Mouse (Mus musculus) left cerebral cortex, postnatal 10 days (tissue): ENCODE data around the gene Map4. TPM values are rescaled to one million over a fixed set of nuclear protein-coding genes. Genes with fewer than 3 reads are reported as not detected.
A peak's percentile ranks its signal among the peaks of the same experiment; 100 is the strongest.

Experiments used
- DNase-seq, 2 experiments: peaks; one replicate each; pipeline ENCODE4 v3.0.0; 2021 to 2022; ENCODE audit warnings: low spot score in 2 of 2, mixed read lengths in 1 of 2; ENCODE audit errors: extremely low spot score in 1 of 2
- intact Hi-C: fragments of 180-260 bp; cut with DNase I; formaldehyde crosslinking; loops from one replicate; pipeline ENCODE4 v1.15.1; 2025
- total RNA-seq, 2 experiments: library from RNA; stranded (reverse); gene quantifications; 2 replicates each; pipeline ENCODE4 v1.2.3; 2021

The Map4 gene
- total RNA-seq, 2 experiments from 2014 or later = 453 to 481 TPM

DNA sequence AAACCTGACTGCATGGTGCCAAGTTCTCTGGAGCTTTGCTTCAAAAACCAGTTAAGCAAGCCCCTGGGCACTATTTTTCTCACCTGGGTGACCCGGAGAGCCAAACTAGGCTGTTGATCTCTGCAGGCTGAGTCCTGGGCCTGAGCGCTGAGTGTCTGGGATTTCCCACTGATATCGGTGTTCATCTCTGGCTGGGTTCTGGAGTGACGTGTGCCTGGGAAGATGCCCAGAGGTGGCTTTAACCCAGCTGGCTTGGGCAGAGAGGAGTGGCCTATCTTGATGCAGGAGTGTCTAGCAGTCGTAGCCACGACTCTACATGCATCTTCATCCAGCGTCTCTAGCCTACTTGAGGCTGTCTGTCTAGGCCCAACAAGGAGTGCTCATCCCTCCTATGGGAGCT is 19.5 kb upstream of the Map4 start:
- intact Hi-C loops = no loop called here
- no peak for DNase-seq

DNA sequence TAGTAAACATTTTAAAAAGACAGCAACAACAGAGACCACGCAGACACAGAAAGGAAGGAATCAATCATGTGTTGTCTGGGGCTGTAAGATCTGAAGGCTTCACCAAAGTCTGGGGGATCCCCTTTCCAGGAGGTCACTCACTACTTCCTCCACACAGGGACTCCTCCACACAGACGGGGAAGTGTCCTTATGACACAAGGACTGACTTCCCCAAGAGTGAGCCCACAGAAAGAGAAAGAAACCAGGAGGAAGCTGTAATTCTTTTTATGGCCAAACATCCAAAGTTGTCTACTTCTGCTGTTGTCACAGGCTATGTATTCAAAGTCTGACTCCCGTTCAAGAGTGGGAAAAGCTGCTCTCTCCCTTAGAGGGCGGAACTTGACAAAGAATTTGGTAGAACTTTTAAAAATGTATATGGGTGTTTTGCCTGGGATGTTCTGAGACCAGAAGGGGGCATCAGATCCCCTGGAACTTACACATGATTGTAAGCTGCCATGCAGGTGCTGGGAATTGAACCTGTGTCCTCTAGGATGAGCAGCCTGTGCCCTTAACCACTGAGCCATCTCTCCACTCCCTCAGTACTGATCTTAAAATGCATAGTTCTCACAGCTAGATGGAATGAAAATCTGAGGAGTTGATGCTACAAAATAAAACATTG is 16.9 kb upstream of the Map4 start:
- intact Hi-C loops = no loop called here

DNA sequence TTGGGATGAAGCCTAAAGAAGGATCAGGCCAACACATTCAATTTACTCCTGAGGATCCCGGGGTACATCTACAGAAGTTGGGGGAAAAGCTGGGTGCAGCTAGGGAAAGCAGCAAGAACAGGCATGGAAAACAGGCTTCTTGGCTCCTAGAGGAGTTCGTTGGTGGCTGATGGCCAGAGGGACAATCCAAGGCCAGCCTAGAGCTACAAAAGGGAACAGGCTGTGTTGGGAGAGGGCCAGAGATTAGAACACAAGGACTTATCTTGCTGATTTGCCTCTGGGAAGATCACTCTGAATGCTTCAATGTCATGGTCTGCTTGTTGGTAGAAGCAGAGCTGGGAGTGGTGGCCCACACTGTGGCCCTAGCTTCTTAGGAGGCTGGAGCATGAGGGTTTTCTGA is 13.3 kb upstream of the Map4 start:
- no peak for DNase-seq
- intact Hi-C loops = no loop called here

More for the DNA sequence above, 16.9 kb upstream of the Map4 start:
- no peak for DNase-seq

DNA sequence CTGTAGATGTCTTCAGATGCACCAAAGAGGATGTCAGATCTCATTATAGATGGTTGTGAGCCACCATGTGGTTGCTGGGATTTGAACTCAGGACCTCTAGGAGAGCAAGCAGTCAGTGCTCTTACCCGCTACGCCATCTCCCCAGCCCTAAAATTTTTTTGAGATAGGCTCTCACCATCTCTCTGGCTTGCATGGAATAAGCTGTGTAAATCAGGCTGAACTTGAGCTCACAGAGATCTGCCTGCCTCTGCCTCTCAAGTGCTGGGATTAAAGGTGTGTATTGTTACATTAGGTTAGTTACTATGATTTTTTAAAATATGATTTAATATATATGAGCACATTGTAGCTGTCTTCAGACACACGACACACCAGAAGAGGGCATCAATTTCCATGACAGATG is 2.1 kb upstream of the Map4 start:
- intact Hi-C loops = no loop called here
- DNase-seq = no peak

DNA sequence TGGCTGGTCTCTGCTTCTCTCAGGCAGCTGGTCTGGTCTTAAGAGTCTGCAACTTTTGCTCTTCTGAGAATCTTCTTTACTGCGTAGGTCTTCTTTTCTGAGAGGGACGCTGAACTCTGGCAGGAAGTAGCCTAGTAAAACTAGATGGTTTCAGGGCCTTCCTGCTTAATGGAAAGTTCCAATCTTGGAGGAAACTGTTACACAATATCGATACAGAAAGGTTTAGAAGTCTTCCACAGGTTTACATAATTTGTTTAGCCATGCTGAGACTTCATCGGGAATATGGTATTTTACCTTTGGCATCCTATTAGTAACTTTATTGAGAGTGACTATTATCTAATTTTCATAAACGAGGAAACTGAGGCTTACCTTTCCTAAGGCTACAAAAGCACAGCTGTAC is 1.2 kb upstream of the Map4 start:
- no peak for DNase-seq
- intact Hi-C loops = loop anchor here (5.0 kb wide), 1 partner anchor 38 kb away; no protein-coding TSS in a partner anchor

DNA sequence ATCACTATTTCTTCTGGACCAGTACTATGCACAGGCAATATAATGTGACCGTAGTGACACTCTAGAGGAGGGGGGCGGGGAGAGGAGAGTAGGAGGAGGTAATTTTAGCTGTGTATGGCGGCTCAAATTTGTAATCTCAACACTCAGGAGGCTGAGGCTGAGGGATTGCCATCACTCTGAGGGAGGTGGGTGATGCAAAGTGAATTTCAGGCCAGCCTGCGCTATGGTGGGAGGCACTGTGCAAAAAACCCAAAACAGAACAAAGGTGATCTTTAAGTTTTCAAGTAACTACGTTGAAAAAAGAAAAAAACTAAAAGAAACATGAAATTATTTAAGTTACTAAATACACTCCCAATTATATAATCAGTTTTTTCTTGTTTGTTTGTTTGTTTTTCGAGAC is 508 bp upstream of the Map4 start:
- intact Hi-C loops = loop anchor here (5.0 kb wide), 1 partner anchor 38 kb away; no protein-coding TSS in a partner anchor
- no peak for DNase-seq

DNA sequence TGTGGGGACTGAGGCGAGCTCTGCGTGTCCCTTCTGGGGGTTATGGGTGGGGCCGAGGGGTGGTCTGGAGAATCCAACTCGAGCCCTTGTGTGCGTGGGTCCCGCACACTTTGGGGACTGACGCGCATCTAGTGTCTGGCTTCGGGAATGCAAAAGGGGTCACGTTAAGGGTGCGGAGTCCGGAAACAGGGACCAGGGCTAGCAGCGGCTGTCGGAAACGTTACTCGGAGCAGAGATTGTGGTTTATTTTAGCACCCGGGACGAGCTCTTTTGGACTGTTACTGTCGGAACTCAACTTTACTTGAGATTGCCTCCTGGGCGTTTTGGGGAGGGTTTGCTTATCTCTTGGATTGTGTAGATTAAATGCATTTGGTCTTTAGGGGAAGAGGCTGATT is 1.1 kb downstream of the Map4 start:
- DNase-seq = no peak
- intact Hi-C loops = loop anchor here (5.0 kb wide), 1 partner anchor 40 kb away; no protein-coding TSS in a partner anchor

DNA sequence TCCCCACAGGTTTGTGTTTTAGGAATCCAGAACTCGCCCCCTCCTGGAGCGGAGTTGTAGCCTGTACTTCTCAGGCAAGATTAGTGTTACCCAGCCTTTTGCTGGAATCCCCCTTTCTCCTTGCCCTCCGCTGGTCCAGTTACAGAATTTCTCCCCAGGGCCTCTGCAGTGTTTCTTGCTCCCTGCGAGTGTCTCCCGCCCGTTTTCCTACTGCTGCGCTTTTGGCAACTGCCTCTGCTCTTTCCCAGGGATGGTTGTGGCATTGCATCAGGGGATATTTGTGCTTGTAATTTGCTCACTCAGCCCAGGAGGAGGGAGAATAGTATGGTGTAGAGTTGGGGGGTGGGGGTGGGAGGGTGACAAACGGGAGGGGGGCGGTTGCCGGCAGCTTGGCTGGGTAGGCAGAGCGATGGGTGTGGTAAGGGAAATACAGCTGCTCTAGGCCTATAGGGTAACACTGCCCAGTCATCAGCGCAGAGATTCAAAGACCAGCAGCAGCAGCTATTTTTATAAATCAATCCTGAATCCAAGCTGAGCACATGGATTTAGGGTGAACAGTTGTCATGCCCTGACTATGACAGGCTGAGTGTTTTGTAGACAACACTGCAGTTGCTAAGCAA is 1.6 kb downstream of the Map4 start:
- peak; percentile 42 to 59 for DNase-seq
- intact Hi-C loops = loop anchor here (5.0 kb wide), 1 partner anchor 41 kb away; no protein-coding TSS in a partner anchor

DNA sequence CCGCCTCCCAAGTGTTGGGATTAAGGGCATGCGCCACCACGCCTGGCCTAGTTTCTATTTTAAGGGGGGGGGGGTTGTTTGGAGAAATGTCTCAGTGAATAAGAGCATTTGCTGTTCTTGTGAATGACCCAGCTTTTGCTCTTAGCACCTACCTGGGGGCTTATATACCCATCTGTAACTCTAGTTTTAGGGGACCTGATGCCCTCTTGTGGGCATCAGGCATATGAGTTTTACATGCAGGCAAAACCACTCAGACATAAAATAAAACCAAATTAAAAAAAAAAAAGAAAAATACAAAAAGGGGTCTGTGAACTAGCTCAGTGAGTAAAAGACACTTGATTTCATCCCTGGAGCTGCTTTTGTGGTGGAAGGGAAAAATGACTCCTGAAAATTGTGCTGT is 8.1 kb downstream of the Map4 start:
- DNase-seq = no peak
- intact Hi-C loops = no loop called here

DNA sequence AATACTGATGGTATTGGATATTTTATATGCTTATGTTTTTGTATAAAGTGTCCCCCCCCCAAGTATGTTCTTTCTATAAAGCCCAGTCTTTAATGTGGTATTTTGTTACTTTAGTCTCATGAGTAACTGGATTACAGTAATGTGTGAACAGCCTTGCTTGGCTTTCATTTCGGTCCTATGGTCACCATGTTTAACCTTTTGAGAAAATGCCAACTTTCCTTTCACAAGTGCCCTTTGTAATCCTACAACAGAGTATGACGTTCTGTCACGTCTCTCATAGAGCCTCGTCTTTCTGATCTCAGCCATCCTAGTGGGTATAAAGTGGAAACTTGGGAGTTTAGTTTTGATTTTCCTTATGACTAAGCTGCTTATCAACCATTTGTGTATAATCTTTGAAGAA is 11.5 kb downstream of the Map4 start:
- intact Hi-C loops = no loop called here
- no peak for DNase-seq

DNA sequence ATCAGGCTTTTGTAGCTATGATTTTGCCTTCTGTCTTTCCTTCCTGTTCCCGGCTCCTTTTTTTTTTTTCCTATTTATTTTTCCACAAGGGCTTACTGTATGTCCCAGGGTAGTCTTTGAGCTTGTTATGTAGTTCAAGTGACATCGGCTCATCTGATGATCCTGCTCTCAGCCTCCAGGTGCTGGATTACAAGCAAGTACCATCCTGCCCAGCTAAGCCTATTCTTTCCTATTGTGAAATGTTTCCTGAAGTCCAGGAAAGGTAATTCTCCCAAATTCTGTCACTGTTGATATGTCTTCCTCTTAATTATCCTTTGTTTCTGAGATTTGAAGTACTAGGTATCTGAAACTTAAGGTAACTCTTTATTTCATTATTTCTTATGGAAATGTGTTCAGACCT is 13.5 kb downstream of the Map4 start:
- intact Hi-C loops = no loop called here
- DNase-seq = no peak

DNA sequence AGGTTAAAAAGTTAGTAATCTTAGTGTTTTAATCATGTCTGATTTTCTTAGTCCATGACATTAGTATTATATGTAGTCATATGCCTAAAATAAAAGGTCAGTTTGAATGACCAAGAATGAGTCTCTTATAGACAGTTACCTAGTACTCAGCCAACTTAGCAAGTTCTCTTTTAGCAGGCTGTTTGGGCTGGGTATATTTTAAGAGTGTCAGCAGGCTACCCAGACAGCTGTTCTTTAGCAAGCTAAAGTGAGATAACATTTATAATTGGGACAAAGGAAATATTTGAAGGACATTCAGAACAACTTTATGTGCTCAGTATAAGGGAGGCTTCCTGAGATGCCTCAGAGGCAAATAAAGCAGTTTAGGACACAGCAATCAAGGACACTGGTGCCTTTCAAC is 17.3 kb downstream of the Map4 start:
- DNase-seq = no peak
- intact Hi-C loops = no loop called here

DNA sequence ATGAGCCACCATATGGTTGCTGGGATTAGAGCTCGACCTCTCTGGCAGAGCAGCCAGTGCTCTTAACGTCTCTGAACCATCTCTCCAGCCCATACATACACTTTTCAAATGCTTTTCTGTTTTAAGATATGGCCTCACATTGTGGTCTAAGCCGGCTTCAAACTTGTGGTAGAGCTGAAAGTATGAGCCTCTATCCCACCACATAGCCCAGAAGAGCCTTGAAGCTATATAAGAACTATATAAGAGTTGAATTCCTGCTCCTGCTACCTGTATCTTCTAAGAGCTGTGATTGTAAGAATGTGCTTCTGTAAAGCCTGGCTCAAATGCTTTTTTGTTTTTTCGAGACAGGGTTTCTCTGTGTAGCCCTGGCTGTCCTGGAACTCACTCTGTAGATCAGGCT is 18.5 kb downstream of the Map4 start:
- no peak for DNase-seq
- intact Hi-C loops = no loop called here

DNA sequence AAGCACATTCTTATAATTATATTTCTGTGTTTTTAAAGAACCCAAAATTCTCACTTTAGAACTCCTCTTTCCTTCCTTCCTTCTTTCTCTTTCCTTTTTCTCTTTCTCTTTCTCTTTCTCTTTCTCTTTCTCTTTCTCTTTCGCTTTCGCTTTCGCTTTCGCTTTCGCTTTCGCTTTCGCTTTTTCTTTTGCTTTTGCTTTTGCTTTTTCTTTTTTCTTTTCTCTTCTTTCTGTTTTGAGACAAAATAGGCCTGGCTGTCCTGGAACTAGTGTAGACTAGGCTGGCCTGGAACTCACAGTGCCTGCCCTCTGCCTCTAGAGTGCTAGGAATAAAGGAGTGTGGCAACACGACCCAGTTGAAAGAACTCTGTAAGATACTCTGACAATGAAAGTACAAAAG is 22.3 kb downstream of the Map4 start:
- no peak for DNase-seq
- intact Hi-C loops = no loop called here

DNA sequence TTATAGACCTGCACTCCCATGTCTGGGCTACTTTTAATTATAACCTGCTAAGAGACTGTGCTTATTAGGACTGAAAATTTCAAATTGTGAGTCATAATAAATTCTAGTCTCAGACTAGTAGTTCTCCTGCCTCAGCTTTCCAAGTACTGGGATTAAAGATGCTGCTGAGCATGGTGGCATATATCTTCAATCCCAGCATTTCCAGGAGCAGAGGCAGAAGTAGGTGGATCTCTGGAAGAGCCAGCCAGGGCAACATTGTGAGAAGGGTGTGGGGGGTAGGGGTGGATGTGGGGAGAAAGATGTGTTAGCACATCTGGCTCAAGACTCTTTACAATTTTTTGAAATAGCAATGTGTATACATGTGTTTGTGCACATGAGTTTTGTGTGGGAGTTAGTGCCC is 23.4 kb downstream of the Map4 start:
- intact Hi-C loops = no loop called here
- DNase-seq = no peak

DNA sequence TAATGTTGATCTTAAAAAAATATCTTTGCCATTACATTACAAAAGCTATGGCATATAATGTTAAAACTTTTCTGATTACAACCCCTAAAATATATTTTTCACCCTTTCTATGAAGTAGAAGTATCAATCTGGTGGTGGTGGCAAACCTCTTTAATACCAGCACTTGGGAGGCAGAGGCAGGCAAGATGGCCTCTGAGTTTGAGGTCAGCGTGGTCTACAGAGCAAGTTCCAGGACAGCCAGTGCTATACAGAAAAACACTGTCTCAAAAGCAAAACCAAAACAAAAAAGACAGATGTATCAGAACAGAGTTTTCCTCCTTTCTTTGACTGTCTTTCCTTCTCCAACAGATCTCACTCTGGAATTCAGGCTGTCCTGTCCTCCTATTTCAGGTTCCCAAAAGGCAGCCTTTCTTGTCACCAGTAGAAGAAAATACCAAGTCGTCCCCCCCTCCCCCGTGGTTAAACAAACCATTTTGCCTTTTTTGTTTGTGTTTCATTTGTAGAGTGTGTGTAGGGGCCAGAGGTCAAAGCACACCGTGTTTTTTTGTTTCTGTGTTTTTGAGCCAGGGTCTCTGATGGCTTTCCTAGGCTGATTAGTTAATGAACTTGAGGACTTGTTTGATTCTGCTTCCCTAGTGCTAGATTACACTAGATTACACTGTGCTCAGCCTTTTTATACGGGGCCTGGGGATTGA is 28.3 kb downstream of the Map4 start:
- intact Hi-C loops = no loop called here

DNA sequence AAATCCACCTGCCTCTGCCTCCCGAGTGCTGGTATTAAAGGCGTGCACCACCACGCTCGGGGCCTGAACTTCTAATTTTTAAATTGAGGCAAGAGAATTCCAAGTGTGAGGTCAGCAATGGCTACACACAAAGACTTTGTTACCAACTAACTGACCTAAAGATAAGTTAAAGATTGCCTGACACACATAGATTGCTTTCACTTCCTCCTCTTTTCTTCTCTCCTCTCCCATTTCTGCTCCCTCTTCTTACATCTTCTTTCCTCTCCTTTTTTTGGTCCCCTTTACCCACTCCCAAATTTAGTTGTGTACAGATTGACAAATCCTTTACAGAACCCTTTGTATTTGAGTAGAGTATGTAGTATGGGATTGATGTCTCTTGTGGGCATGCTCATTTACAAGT is 29.3 kb downstream of the Map4 start:
- intact Hi-C loops = no loop called here
- DNase-seq = no peak

More for the DNA sequence above, 28.3 kb downstream of the Map4 start:
- DNase-seq = no peak

DNA sequence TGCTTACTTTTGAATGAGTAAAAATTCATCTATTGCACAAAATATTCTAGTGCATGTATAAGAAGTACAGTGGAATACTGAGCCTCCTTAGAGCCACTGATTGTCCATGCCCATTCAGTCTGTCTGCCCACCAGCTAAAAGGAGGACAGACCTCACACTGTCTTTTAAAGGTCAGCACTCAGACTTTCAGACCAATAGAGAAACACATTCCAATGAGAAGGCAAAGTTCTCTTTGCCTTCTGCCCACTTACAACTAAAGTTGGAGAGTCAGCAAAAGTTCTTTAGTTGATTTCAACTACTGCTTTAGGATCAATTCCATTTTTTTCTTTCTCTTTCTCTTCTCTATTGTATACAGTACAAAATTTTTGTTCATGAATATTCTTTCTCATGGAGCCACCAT is 33.5 kb downstream of the Map4 start:
- intact Hi-C loops = no loop called here
- no peak for DNase-seq

DNA sequence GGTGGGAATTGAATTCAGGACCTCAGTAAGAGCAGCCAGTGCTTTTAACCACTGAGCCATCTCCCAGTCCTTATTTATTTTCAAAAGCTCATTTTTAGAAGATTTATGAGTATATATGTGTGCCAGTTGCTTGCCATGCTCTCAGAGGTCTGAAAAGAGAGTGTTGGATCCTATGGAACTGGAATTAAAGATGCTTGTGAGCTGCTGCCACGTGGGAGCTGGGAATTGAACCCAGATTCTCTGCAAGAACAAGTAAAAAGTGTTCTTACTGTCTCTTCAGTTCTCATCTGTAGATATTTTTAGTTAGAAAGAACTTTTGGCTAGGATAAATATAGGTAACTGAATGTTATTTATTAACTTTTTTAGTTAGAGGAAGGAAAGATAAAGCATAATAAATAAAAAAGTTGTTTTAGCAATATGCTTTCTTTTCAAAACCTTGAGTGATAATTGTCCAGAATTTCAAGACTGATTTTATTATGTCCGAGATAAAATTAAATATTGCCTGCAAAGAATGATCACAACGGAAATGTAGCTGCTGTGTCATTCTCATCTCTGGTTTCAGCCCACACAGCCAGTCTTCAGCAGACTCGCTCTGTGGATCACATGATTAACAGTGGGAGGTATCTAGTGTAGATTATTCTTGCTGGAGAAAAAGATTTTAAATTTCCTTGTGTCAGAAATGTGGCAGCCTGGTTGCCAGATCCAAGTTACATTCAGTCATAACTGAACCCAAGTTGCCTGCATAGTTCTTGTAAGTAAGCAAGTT is 37.3 kb downstream of the Map4 start:
- intact Hi-C loops = no loop called here

More for the DNA sequence above, 37.3 kb downstream of the Map4 start:
- DNase-seq = no peak
